ENCODE assay signal across 1 mouse cellular context in the genomic region with DNA sequence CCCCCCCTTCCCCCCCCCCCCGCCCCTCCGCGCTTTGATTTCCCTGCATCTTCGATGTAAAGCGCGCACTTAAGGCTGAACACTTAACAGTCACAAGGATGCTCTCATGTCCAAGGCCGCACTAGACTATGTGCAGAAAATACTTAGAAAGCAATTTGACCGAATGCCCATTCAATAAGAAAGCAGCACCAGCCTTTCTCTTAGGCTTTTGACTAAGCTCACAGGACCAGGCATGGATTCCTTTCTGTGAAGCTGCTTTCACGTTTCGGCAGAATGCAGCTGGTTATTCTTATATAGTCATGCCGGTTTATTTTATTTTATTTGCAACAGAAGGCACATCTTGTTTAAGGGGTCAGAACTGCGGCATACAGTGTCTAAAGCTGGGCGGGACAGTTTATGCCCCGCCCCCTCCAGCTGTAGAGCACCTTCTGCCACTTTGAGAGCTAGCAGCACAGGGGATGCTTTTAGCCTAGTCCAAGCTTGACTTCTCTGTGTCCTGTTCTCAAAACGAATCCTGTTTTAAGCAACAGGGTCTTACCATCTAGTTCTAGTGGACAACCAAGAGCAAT.
TF ChIP-seq lines count a peak whose summit lies in the region.

No protein-coding gene starts in this region.

TF ChIP-seq in CH12.LX, 34 proteins besides CTCF, POLR2A, EP300 and RAD21 (continued from another document):
- TF ChIP-seq ZMIZ1 (IDR thresholded peaks at IDR 0.05; ENCODE audit: low read depth, low read length), result no peak
- no peak for TF ChIP-seq ELF1 (IDR thresholded peaks at IDR 0.05; ENCODE audit: low read depth, low read length)
- no peak for TF ChIP-seq TCF12 (IDR thresholded peaks at IDR 0.05; ENCODE audit: low read depth, low read length)
- no peak for TF ChIP-seq BHLHE40 (IDR thresholded peaks at IDR 0.05; ENCODE audit: low read depth, low read length)
TF ChIP-seq in CH12.LX: peak in this region for 0.
